Mouse (Mus musculus) ES-E14 (cell line): Measurements from ENCODE around the gene Pkd1. TPM values are rescaled to one million over a fixed set of nuclear protein-coding genes. Genes with fewer than 3 reads are reported as not detected.

ENCODE experiments used
- DNase-seq: peaks from one replicate; pipeline ENCODE4 v3.0.0-alpha.2; 2013; ENCODE audit warnings: low read depth, low spot score
- H3K27ac ChIP-seq: 2 replicates; pipeline ENCODE4 v1.5.1; 2012; ENCODE audit warnings: low read depth, mild to moderate bottlenecking, low read length, moderate library complexity, mixed read lengths; ENCODE audit not compliant: poor library complexity, insufficient read depth, severe bottlenecking
- H3K36me3 ChIP-seq: 2 replicates; pipeline ENCODE4 v1.6.1; 2012; ENCODE audit warnings: mild to moderate bottlenecking, low read length, moderate library complexity, mixed read lengths; ENCODE audit not compliant: control insufficient read depth, poor library complexity, insufficient read depth, severe bottlenecking
- H3K4me1 ChIP-seq, 2 experiments: fragments of 150-350 bp in 1 of 2; sonication (generic) in 1 of 2; 2 replicates each; pipeline ENCODE4 v1.6.1; 2012; ENCODE audit warnings: low read length in 2 of 2, mild to moderate bottlenecking in 1 of 2, mixed read lengths in 1 of 2; ENCODE audit not compliant: control insufficient read depth in 2 of 2, insufficient read depth in 2 of 2, poor library complexity in 1 of 2
- H3K4me3 ChIP-seq, 2 experiments: fragments of 150-350 bp in 1 of 2; sonication (generic) in 1 of 2; 2 replicates each; pipeline ENCODE4 v1.5.1; 2012; ENCODE audit warnings: low read length in 2 of 2, low read depth in 1 of 2, mild to moderate bottlenecking in 1 of 2, mixed read lengths in 1 of 2; ENCODE audit not compliant: insufficient read depth in 1 of 2, poor library complexity in 1 of 2, severe bottlenecking in 1 of 2
- H3K9ac ChIP-seq: 2 replicates; pipeline ENCODE4 v1.6.1; 2012; ENCODE audit warnings: low read depth, mild to moderate bottlenecking, low read length, mixed read lengths; ENCODE audit not compliant: poor library complexity, insufficient read depth, severe bottlenecking
- H3K9me3 ChIP-seq: fragments of 150-350 bp; sonication (generic); 2 replicates; pipeline ENCODE4 v1.6.1; 2012; ENCODE audit warnings: low read depth, mild to moderate bottlenecking, low read length; ENCODE audit not compliant: control insufficient read depth, insufficient read depth
- CHD2 ChIP-seq: IDR thresholded peaks from 2 replicates; pipeline ENCODE4 v1.6.1; 2014; ENCODE audit warnings: mild to moderate bottlenecking, low read depth, low read length, inconsistent platforms
- HCFC1 ChIP-seq: IDR thresholded peaks from 2 replicates; pipeline ENCODE4 v1.6.1; 2012; ENCODE audit warnings: low read length, inconsistent platforms, borderline replicate concordance; ENCODE audit not compliant: insufficient read depth
- MAFK ChIP-seq: IDR thresholded peaks from 2 replicates; pipeline ENCODE4 v1.6.1; 2014; ENCODE audit warnings: mild to moderate bottlenecking, low read depth, low read length, inconsistent platforms; ENCODE audit not compliant: insufficient read depth
- ZC3H11A ChIP-seq: IDR thresholded peaks from 2 replicates; pipeline ENCODE4 v1.6.1; 2012; ENCODE audit warnings: low read depth, mild to moderate bottlenecking, inconsistent platforms, low read length, borderline replicate concordance
- ZNF384 ChIP-seq: IDR thresholded peaks from 2 replicates; pipeline ENCODE4 v1.6.1; 2012; ENCODE audit warnings: low read depth, low read length, inconsistent platforms
- in situ Hi-C, 2 experiments: fragments of 600-800 bp; cut with MboI; formaldehyde crosslinking; loops; one replicate each; pipeline ENCODE4 v1.15.1; 2025; ENCODE audit warnings: low sequenced_read_pairs in 2 of 2, inconsistent platforms in 1 of 2; ENCODE audit not compliant: unreplicated experiment in 2 of 2
- total RNA-seq: library from RNA; depleted of rRNA; stranded (reverse); fragments of 300-350 nt; gene quantifications from 2 replicates; pipeline ENCODE4 v1.2.3, GENCODE M21; 2012

The Pkd1 gene
- total RNA-seq, 1 experiment: 27.8 TPM

DNA sequence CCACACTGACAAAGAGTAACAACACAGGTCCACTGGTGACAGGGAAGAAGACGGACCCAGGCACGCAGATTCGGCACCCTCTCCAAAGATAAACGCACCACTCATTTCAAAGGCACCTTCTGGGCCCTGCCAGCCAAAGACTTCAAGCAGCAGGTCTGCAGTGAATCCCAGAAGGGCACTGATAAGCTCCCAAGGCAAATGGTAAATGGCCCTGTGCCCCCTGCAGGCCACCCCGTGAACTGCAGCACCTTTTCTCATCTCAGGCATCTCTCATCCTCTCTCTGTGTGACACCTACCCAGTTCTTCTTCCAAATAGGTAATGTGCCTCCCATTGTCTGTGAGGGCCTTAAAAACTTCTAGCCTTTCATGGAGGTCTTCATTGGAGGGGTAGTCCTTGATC is 79.0 kb downstream of the Pkd1 start:
- no peak overlapping the region for H3K4me3 ChIP-seq
- DNase-seq: peak; percentile 69
- TF ChIP-seq ZC3H11A: no peak
- TF ChIP-seq ZNF384: no peak
- no peak for TF ChIP-seq CHD2
- TF ChIP-seq HCFC1: no peak
- TF ChIP-seq MAFK: no peak
- peaks cover 0 to 1% of the 10 kb centered on the region in 2 experiments; a peak in 1 of 4 replicates for H3K4me1 ChIP-seq
- H3K9me3 ChIP-seq: no peaks in the 10 kb centered on the region
- peaks cover 28% of the 10 kb centered on the region for H3K36me3 ChIP-seq
- in situ Hi-C loops: no loop called here
- H3K27ac ChIP-seq: no peak overlapping the region
- H3K9ac ChIP-seq: no peak overlapping the region

DNA sequence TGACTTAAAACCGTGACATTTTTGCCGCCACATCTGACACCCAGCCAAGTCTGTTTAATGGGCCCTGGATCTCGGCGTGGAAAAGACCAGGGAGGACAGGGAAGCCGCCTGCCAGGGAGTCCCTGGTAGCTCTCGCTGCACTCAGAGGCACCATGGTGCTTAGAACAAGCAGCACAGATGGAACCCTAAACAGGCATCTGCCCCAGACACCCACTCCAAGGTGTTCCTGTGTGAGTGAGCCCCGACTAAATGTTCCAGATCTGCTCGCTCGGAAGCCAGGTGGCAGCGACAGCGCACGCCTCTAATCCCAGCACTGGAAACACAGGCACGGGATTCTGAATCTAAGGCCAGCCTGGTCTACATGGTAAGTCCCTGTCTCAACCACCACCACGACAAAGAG is 80.4 kb downstream of the Pkd1 start:
- H3K9me3 ChIP-seq: no peaks in the 10 kb centered on the region
- in situ Hi-C loops: no loop called here
- no peak for DNase-seq
- TF ChIP-seq ZC3H11A: no peak
- no peak for TF ChIP-seq HCFC1
- no peak for TF ChIP-seq MAFK
- peaks cover 26% of the 10 kb centered on the region for H3K36me3 ChIP-seq
- no peak overlapping the region for H3K27ac ChIP-seq
- H3K4me1 ChIP-seq: peaks cover 0 to 2% of the 10 kb centered on the region in 2 experiments; a peak in 1 of 4 replicates
- no peak overlapping the region for H3K9ac ChIP-seq
- H3K4me3 ChIP-seq: no peak overlapping the region

DNA sequence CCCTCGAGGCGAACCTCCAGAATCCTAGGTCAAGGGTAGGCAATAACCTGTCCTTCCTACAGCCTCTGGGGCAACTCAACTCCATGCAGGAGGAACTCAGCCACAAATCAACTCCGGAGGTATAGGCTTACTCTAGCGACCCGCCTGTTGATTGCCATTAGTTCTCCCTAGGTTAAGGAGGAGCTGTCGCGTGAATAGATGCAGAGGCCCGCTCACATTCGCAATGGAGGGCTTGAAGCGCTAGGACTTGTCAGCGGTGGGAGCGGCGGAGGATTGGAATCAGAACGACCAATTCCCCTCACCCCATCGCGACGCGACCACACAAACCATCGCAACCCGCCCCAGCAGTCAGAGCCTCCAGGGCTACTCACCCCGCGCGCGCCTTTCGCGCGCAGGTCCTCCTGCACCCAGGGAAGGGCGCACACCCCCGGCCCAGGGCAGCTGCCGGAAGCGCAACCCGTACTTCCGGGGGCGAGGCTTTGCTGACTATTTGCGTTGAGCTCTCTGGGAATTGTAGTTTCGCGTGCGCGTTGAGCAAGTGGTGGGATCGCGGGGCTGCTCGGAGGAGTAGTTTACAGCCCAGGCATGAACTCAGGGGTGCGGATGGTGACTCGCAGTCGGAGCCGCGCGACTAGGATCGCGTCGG is 82.7 kb downstream of the Pkd1 start, which contains the start of the genes Tsc2 and Nthl1:
Tsc2 (minus strand) TSS at position 464 of the 646 bp plus-strand sequence.
Nthl1 (plus strand) TSS at position 514 of the 646 bp plus-strand sequence.
- no peaks in the 10 kb centered on the region for H3K9me3 ChIP-seq
- peak; percentile 88 for DNase-seq
- H3K27ac ChIP-seq: peak within 1 kb of the TSS; percentile 16; the same call in 1 of the 2 replicates
- TF ChIP-seq CHD2: no peak
- TF ChIP-seq HCFC1: peak; percentile 95
- peaks cover 11% of the 10 kb centered on the region for H3K36me3 ChIP-seq
- in situ Hi-C loops: no loop called here
- peak within 1 kb of the TSS; percentile 88 for H3K9ac ChIP-seq
- H3K4me3 ChIP-seq: peak within 1 kb of the TSS; percentile 82 to 93
- H3K4me1 ChIP-seq: peaks cover 0 to 12% of the 10 kb centered on the region in 2 experiments; a peak in 2 of 4 replicates

DNA sequence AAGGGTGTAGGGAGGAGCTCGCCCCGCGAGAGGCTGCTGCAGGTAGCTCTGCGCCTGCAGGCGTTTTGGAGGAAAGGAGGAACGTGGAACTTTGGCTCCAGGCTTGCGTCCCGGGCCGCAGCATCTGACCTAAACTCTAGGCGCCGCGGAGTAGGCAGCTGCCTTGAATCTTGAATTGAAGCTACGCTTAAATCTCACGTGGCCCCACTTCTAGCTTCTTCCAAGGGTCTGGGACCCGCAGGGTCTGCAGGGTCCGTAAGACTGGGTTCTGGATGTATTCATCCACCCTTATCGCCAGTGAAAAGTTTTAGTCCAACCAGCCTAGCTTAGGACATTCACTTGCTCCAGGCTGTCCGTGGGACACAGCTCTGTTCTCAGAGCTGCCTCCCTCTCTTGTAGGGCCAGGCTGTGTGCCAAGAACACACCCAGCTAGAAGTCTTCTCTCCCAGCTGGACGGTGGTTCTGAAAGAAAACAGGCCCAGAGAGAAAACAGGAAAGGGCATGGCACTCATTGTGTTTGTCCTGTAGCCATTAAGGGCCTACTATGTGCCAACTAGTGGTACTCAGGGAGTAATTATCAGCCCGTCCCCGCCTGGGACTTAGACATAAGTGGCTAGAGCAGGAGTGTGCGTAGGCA is 83.3 kb downstream of the Pkd1 start:
- Histone ChIP-seq H3K27ac (peak overlapping the region; percentile 16; the same call in 1 of the 2 replicates), H3K36me3 (peaks cover 11% of the 10 kb centered on the region), H3K9me3 (no peaks in the 10 kb centered on the region), H3K4me3 (peak overlapping the region; percentile 82 to 93), H3K9ac (peak overlapping the region; percentile 88), H3K4me1 (peaks cover 0 to 14% of the 10 kb centered on the region in 2 experiments; a peak in 2 of 4 replicates)
- TF ChIP-seq ZNF384 (no peak), CHD2 (no peak), ZC3H11A (no peak), HCFC1 (no peak), MAFK (no peak)
- DNase-seq: no peak
- in situ Hi-C loops: no loop called here
